Mouse (Mus musculus): ENCODE results near the gene Sass6. TPM values are rescaled to one million over a fixed set of nuclear protein-coding genes. Genes with fewer than 3 reads are reported as not detected.
"Not testable (repeated sequence)": the region's sequence is repeated elsewhere in the genome, so short reads cannot be mapped to it uniquely, and the experiment has no call there.

Sass6 gene
- polyA plus RNA-seq, 1 experiment from 2014 or later: 27.9 TPM

GRCm38 (mm10) chr3:116652033-116652446, 57.3 kb downstream of the Sass6 start:
- WGBS: 71% methylated on average over 3 of the region's 3 CpGs
- no peak overlapping the region for H3K27ac ChIP-seq (ENCODE audit: low read length)
- 0 out of 2 replicates have a peak, but pooled peaks cover 5% of the 10 kb centered on the region for H3K4me1 ChIP-seq (ENCODE audit: control insufficient read depth, insufficient read depth, low read length)
- H3K4me3 ChIP-seq (ENCODE audit: low read depth, low read length): no peak overlapping the region
- ATAC-seq (ENCODE audit: insufficient number of reproducible peaks, insufficient read depth, low FRiP score, low read depth): no peak
- no peaks in the 10 kb centered on the region for H3K9me3 ChIP-seq (ENCODE audit: control insufficient read depth, low read depth, low read length)
- H3K27me3 ChIP-seq (ENCODE audit: control insufficient read depth, insufficient read depth, low read length): no peaks in the 10 kb centered on the region
- H3K4me2 ChIP-seq (replicated peaks; ENCODE audit: low read depth, low read length): no peak overlapping the region
- H3K9ac ChIP-seq (replicated peaks; ENCODE audit: low read depth, low read length): no peak overlapping the region
- H3K36me3 ChIP-seq (ENCODE audit: control insufficient read depth, insufficient read depth, low read length): peaks cover 5% of the 10 kb centered on the region; the same call in 1 of the 2 replicates

DNA sequence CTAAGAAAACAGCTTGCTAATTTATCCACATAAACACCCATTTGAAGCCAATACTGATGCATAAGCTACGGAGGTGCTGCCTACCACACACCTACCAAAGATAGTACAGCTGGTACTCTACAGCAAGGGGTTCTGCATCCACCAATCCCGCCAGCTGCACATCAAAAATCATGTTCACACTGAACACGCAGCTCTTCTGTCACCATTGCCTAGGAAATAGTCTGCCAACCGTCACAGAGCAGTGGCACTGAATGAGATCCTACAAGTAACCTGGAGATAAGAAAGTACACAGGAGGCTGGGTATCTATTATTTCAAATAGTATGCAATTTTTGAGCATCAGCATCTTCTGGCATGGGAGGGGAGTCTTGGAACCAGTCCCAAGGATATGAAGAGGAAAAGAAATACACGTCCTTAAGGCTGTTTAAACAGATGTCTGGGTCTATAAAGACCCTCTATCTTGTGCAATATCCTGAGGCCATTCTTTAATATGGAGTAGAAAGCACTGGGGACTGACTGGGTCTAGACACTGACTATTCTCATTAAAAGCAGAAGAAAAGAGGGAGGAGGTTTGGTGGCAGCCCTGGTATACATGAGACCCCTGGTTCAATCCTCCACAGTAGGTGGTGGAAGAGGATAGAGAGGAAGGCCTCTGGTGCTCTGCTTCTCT, 58.6 kb downstream of the Sass6 start:
- Histone ChIP-seq H3K27ac (ENCODE audit: low read length) (no peak overlapping the region), H3K4me3 (ENCODE audit: low read depth, low read length) (no peak overlapping the region), H3K9me3 (ENCODE audit: control insufficient read depth, low read depth, low read length) (no peaks in the 10 kb centered on the region), H3K9ac (replicated peaks; ENCODE audit: low read depth, low read length) (no peak overlapping the region), H3K27me3 (ENCODE audit: control insufficient read depth, insufficient read depth, low read length) (no peaks in the 10 kb centered on the region), H3K4me2 (replicated peaks; ENCODE audit: low read depth, low read length) (no peak overlapping the region), H3K36me3 (ENCODE audit: control insufficient read depth, insufficient read depth, low read length) (peaks cover 5% of the 10 kb centered on the region; the same call in 1 of the 2 replicates), H3K4me1 (ENCODE audit: control insufficient read depth, insufficient read depth, low read length) (0 out of 2 replicates have a peak, but pooled peaks cover 6% of the 10 kb centered on the region)
- ATAC-seq (ENCODE audit: insufficient number of reproducible peaks, insufficient read depth, low FRiP score, low read depth): no peak
- 69% methylated on average over 5 of the region's 5 CpGs for WGBS

DNA sequence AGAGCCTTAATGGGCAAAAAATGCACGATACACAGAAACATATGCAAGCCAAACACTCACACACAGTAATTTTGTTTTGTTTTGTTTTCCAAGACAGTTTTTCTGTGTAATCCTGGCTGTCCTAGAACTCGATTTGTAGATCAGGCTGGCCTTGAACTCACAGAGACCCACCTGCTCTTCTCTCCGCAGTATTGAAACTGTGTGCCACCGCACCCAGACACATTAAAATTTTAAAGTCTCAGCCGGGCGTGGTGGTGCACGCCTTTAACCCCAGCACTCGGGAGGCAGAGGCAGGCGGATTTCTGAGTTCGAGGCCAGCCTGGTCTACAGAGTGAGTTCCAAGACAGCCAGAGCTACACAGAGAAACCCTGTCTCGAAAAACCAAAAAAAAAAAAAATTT, 59.3 kb downstream of the Sass6 start:
- H3K4me2 ChIP-seq (replicated peaks; ENCODE audit: low read depth, low read length); H3K27ac ChIP-seq (ENCODE audit: low read length); H3K36me3 ChIP-seq (ENCODE audit: control insufficient read depth, insufficient read depth, low read length); H3K9ac ChIP-seq (replicated peaks; ENCODE audit: low read depth, low read length); H3K4me3 ChIP-seq (ENCODE audit: low read depth, low read length); H3K4me1 ChIP-seq (ENCODE audit: control insufficient read depth, insufficient read depth, low read length); ATAC-seq (ENCODE audit: insufficient number of reproducible peaks, insufficient read depth, low FRiP score, low read depth); H3K9me3 ChIP-seq (ENCODE audit: control insufficient read depth, low read depth, low read length); H3K27me3 ChIP-seq (ENCODE audit: control insufficient read depth, insufficient read depth, low read length): not testable (repeated sequence)
- 94% methylated on average over 11 of the region's 11 CpGs for WGBS

DNA sequence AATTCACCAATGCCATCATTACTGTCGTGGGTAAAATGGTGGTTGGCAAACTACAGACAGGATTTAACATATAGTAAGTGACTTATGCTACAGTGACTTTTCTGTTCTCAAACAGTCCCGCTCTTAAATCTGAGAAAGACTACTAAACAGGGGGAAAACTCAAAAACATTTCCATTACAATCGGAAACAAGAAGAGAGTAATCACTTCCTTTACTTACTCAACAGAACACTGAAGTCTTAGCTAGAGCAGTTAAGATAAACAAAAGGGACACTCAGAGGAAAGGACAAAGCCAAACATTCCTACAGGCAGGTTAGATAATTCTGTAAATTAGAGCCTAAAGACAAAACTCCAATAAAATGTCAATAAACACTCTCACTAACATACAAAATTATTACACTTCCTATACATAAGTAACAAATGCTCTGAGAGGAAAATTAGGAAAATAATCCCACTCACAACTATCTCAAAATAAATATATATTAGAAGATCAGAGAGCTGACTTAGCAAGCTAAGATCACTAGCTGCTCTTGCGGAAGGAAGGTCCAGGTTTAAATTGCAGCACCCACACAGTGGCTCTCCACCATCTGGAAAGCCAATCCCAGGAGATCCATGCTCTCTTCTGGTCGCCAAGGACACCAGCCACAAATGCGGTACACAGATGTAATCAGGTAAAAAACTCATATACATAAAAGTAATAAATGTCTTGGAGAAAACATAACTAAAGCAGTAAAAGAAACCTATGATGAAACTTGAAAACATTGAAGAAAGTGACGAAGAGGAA, 61.6 kb downstream of the Sass6 start:
- 67% methylated on average over 7 of the region's 7 CpGs for WGBS
- Histone ChIP-seq H3K4me2 (replicated peaks; ENCODE audit: low read depth, low read length) (no peak overlapping the region), H3K36me3 (ENCODE audit: control insufficient read depth, insufficient read depth, low read length) (no peaks in the 10 kb centered on the region), H3K9me3 (ENCODE audit: control insufficient read depth, low read depth, low read length) (no peaks in the 10 kb centered on the region), H3K9ac (replicated peaks; ENCODE audit: low read depth, low read length) (no peak overlapping the region), H3K27ac (ENCODE audit: low read length) (no peak overlapping the region), H3K27me3 (ENCODE audit: control insufficient read depth, insufficient read depth, low read length) (no peaks in the 10 kb centered on the region), H3K4me3 (ENCODE audit: low read depth, low read length) (no peak overlapping the region), H3K4me1 (ENCODE audit: control insufficient read depth, insufficient read depth, low read length) (0 out of 2 replicates have a peak, but pooled peaks cover 10% of the 10 kb centered on the region)
- no peak for ATAC-seq (ENCODE audit: insufficient number of reproducible peaks, insufficient read depth, low FRiP score, low read depth)

- 79% methylated on average over 15 of the region's 15 CpGs for WGBS
- no peaks in the 10 kb centered on the region for H3K9me3 ChIP-seq (ENCODE audit: control insufficient read depth, low read depth, low read length)
- H3K4me1 ChIP-seq (ENCODE audit: control insufficient read depth, insufficient read depth, low read length): 0 out of 2 replicates have a peak, but pooled peaks cover 10% of the 10 kb centered on the region
- ATAC-seq (ENCODE audit: insufficient number of reproducible peaks, insufficient read depth, low FRiP score, low read depth): no peak
- H3K4me3 ChIP-seq (ENCODE audit: low read depth, low read length): no peak overlapping the region
- H3K27ac ChIP-seq (ENCODE audit: low read length): no peak overlapping the region
- H3K4me2 ChIP-seq (replicated peaks; ENCODE audit: low read depth, low read length): no peak overlapping the region
- no peaks in the 10 kb centered on the region for H3K36me3 ChIP-seq (ENCODE audit: control insufficient read depth, insufficient read depth, low read length)
- H3K9ac ChIP-seq (replicated peaks; ENCODE audit: low read depth, low read length): no peak overlapping the region
- H3K27me3 ChIP-seq (ENCODE audit: control insufficient read depth, insufficient read depth, low read length): no peaks in the 10 kb centered on the region
Measured at GRCm38 (mm10) chr3:116658928-116659565, 64.3 kb downstream of the Sass6 start.

DNA sequence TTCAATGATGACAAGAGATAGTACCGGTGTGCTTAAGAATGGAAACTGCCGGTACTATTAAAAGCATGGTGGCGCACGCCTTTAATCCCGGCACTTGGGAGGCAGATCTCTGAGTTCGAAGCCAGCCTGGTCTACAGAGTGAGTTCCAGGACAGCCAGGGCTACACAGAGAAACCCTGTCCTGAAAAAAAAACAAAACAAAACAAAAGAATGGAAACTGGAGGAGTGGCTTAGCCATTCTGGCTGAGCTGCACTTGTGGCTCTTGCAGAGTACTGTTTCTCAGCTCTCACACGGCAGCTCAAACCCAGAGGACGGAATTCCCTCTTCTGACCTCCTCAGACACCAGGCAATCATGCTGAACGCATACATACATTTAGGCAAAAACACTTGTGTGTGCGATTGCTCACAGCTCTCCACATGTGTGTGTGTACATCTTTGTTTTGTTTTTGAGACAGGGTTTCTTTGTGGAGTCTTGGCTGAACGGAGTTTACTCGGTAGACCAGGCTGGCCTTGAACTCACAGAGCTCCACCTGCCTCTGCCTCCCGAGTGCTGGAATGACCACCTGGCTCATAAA, 65.2 kb downstream of the Sass6 start:
- Histone ChIP-seq H3K27me3 (ENCODE audit: control insufficient read depth, insufficient read depth, low read length) (no peaks in the 10 kb centered on the region), H3K4me1 (ENCODE audit: control insufficient read depth, insufficient read depth, low read length) (0 out of 2 replicates have a peak, but pooled peaks cover 10% of the 10 kb centered on the region), H3K27ac (ENCODE audit: low read length) (no peak overlapping the region), H3K4me2 (replicated peaks; ENCODE audit: low read depth, low read length) (no peak overlapping the region; the same call in 1 of the 2 replicates), H3K9ac (replicated peaks; ENCODE audit: low read depth, low read length) (no peak overlapping the region), H3K9me3 (ENCODE audit: control insufficient read depth, low read depth, low read length) (no peaks in the 10 kb centered on the region), H3K36me3 (ENCODE audit: control insufficient read depth, insufficient read depth, low read length) (no peaks in the 10 kb centered on the region), H3K4me3 (ENCODE audit: low read depth, low read length) (no peak overlapping the region)
- 80% methylated on average over 13 of the region's 13 CpGs for WGBS
- ATAC-seq (ENCODE audit: insufficient number of reproducible peaks, insufficient read depth, low FRiP score, low read depth): no peak

DNA sequence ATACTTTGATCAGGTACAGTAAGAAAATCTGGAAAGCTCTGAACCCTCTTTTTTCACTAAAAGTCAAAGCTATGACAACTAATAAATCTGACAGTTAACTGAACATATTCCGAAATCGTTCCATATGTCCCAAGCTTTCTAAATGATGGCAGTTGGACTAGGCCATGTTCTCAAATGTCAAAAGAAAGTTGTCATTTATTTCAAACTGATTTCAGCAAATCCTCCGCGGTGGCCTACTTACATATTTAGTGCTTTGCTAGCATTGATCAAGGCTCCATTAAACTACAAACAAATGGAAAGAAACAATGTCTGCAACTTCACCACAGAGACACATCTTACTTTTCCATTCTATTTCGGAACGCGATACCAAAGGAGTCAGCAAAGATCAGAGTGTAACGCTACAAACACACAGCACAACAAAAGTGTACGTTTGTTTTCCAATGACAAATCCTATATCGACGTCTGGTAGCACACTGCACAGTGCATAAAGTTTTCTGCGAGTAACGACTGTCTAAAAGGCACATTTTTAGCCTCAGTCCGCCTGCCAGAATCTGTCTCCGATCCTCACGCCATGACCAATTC, 66.6 kb downstream of the Sass6 start:
- Histone ChIP-seq H3K9me3 (ENCODE audit: control insufficient read depth, low read depth, low read length) (no peaks in the 10 kb centered on the region), H3K27me3 (ENCODE audit: control insufficient read depth, insufficient read depth, low read length) (no peaks in the 10 kb centered on the region), H3K4me2 (replicated peaks; ENCODE audit: low read depth, low read length) (peak overlapping the region; percentile 79), H3K4me3 (ENCODE audit: low read depth, low read length) (peak overlapping the region; percentile 74), H3K36me3 (ENCODE audit: control insufficient read depth, insufficient read depth, low read length) (no peaks in the 10 kb centered on the region), H3K9ac (replicated peaks; ENCODE audit: low read depth, low read length) (peak overlapping the region; percentile 92), H3K27ac (ENCODE audit: low read length) (peak overlapping the region; percentile 97), H3K4me1 (ENCODE audit: control insufficient read depth, insufficient read depth, low read length) (0 out of 2 replicates have a peak, but pooled peaks cover 10% of the 10 kb centered on the region)
- no peak for ATAC-seq (ENCODE audit: insufficient number of reproducible peaks, insufficient read depth, low FRiP score, low read depth)
- 3% methylated on average over 16 of the region's 16 CpGs for WGBS

Data from stomach, embryonic 14.5 days (tissue).